Mouse (Mus musculus): Measurements from ENCODE around the gene Krt20.

DNA sequence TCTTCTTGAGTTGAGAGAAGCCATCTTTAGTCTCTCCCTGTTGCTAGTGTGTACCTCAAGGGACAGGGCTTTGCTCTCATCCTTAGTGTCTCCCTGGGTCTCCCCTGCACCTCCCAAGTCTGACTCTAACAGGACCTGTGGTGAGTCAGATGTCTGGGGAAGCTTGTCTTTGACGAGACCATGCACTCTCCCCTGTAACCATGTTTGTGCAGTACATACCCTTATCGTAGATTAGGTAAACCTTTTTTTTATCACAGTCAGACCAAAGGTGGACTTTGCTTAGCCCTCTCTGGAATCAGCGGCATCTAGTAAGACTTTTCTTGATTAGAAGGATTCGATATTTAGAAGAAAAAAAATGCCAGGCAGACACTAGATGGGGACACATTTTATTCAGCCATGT, 16.1 kb upstream of the Krt20 start:
- TF ChIP-seq CTCF (IDR thresholded peaks at IDR 0.05; ENCODE audit: low read depth, low read length) (no peak), POLR2A (IDR thresholded peaks at IDR 0.05; ENCODE audit: insufficient read depth, low read length) (no peak), EP300 (IDR thresholded peaks at IDR 0.05; ENCODE audit: insufficient read depth, low read depth, low read length) (no peak)

All from ES-Bruce4 (cell line).